Mouse (Mus musculus) forebrain, embryonic 13.5 days (tissue): ENCODE measurements around the gene Dock1. TPM values are rescaled to one million over a fixed set of nuclear protein-coding genes. Genes with fewer than 3 reads are reported as not detected.

Experiments used
- ATAC-seq: fragments of 200-750 bp; cut with Nextera tagmentation; 2 replicates; pipeline ENCODE4 v1.8.0; 2017
- H3K27ac ChIP-seq: fragments of 300-500 bp; sonication (generic); 2 replicates; pipeline ENCODE4 v1.5.1; 2015; ENCODE audit warnings: inconsistent platforms, mild to moderate bottlenecking, moderate library complexity
- H3K27me3 ChIP-seq: fragments of 300-500 bp; sonication (generic); 2 replicates; pipeline ENCODE4 v1.6.1; 2015; ENCODE audit warnings: mild to moderate bottlenecking, inconsistent platforms
- H3K36me3 ChIP-seq: fragments of 300-500 bp; sonication (generic); 2 replicates; pipeline ENCODE4 v1.6.1; 2015; ENCODE audit warnings: mild to moderate bottlenecking, inconsistent platforms; ENCODE audit not compliant: poor library complexity, severe bottlenecking
- H3K4me1 ChIP-seq: fragments of 300-500 bp; sonication (generic); 2 replicates; pipeline ENCODE4 v1.6.1; 2015; ENCODE audit warnings: inconsistent platforms
- H3K4me2 ChIP-seq: fragments of 300-500 bp; sonication (generic); 2 replicates; pipeline ENCODE4 v1.6.1; 2015; ENCODE audit warnings: inconsistent platforms, mild to moderate bottlenecking, moderate library complexity
- H3K4me3 ChIP-seq: fragments of 300-500 bp; sonication (generic); 2 replicates; pipeline ENCODE4 v1.5.1; 2015; ENCODE audit warnings: mild to moderate bottlenecking, inconsistent platforms
- H3K9ac ChIP-seq: fragments of 300-500 bp; sonication (generic); 2 replicates; pipeline ENCODE4 v1.6.1; 2015; ENCODE audit warnings: mild to moderate bottlenecking, inconsistent platforms
- H3K9me3 ChIP-seq: fragments of 300-500 bp; sonication (generic); replicated peaks from 2 replicates; pipeline ENCODE4 v1.6.1; 2016; ENCODE audit warnings: inconsistent platforms
- WGBS: fragments of 180-500 bp; shearing (Covaris S2); methylation state at CpG from one replicate; pipeline ENCODE4 v1.1.7; 2015; 5-methylcytosine and 5-hydroxymethylcytosine counted together
- polyA plus RNA-seq: library from polyadenylated mRNA; unstranded; fragments of >200 nt; fragmentation: Nextera tagmentation; extraction: Ambion mirVana; gene quantifications from 2 replicates; pipeline ENCODE4 v1.2.1, GENCODE M21; 2015

Gene Dock1
- polyA plus RNA-seq, 1 experiment from 2014 or later = 11.6 TPM

- Histone ChIP-seq H3K4me1 (peaks cover under 1% of the 10 kb centered on the region; the same call in 1 of the 2 replicates), H3K9me3 (no peaks in the 10 kb centered on the region), H3K36me3 (no peaks in the 10 kb centered on the region), H3K4me3 (no peak overlapping the region), H3K27me3 (no peaks in the 10 kb centered on the region), H3K27ac (no peak overlapping the region), H3K4me2 (no peak overlapping the region), H3K9ac (no peak overlapping the region)
- no peak for ATAC-seq
- 72% methylated on average over 6 of the region's 6 CpGs for WGBS
Measured at GRCm38 (mm10) chr7:135208947-135209567, 538.6 kb downstream of the Dock1 start.

GRCm38 (mm10) chr7:135210296-135210695, 539.8 kb downstream of the Dock1 start:
- H3K4me3 ChIP-seq = no peak overlapping the region
- ATAC-seq = no peak
- no peak overlapping the region for H3K4me2 ChIP-seq
- no peaks in the 10 kb centered on the region for H3K4me1 ChIP-seq
- H3K36me3 ChIP-seq = no peaks in the 10 kb centered on the region
- H3K27me3 ChIP-seq = no peaks in the 10 kb centered on the region
- no peak overlapping the region for H3K27ac ChIP-seq
- H3K9me3 ChIP-seq = no peaks in the 10 kb centered on the region
- no peak overlapping the region for H3K9ac ChIP-seq

GRCm38 (mm10) chr7:135210831-135211230, 540.4 kb downstream of the Dock1 start:
- Histone ChIP-seq H3K4me3 (no peak overlapping the region), H3K9ac (no peak overlapping the region), H3K27me3 (no peaks in the 10 kb centered on the region), H3K4me2 (no peak overlapping the region), H3K27ac (no peak overlapping the region), H3K4me1 (no peaks in the 10 kb centered on the region), H3K36me3 (no peaks in the 10 kb centered on the region), H3K9me3 (no peaks in the 10 kb centered on the region)
- ATAC-seq = no peak
- 86% methylated on average over 2 of the region's 2 CpGs for WGBS

- ATAC-seq = no peak
- Histone ChIP-seq H3K27ac (no peak overlapping the region), H3K9me3 (no peaks in the 10 kb centered on the region), H3K27me3 (no peaks in the 10 kb centered on the region), H3K4me1 (no peaks in the 10 kb centered on the region), H3K4me2 (no peak overlapping the region), H3K9ac (no peak overlapping the region), H3K36me3 (no peaks in the 10 kb centered on the region), H3K4me3 (no peak overlapping the region)
- WGBS = 74% methylated on average over 2 of the region's 2 CpGs
Measured at GRCm38 (mm10) chr7:135212505-135212904, 542.1 kb downstream of the Dock1 start.

GRCm38 (mm10) chr7:135221475-135221874, 551.0 kb downstream of the Dock1 start:
- Histone ChIP-seq H3K27me3 (no peaks in the 10 kb centered on the region), H3K4me1 (no peaks in the 10 kb centered on the region), H3K27ac (no peak overlapping the region), H3K9ac (no peak overlapping the region), H3K4me2 (no peak overlapping the region), H3K4me3 (no peak overlapping the region), H3K36me3 (no peaks in the 10 kb centered on the region), H3K9me3 (no peaks in the 10 kb centered on the region)
- no peak for ATAC-seq
- WGBS = 84% methylated on average over 2 of the region's 2 CpGs
